Mouse (Mus musculus) limb, embryonic 12.5 days (tissue): ENCODE measurements around the gene Zbtb22. TPM values are rescaled to one million over a fixed set of nuclear protein-coding genes. Genes with fewer than 3 reads are reported as not detected.
A peak's percentile ranks its signal among the peaks of the same experiment; 100 is the strongest.

Experiments
- ATAC-seq: fragments of 200-750 bp; cut with Nextera tagmentation; 2 replicates; pipeline ENCODE4 v1.8.0; 2017; ENCODE audit warnings: low read depth, moderate TSS enrichment; ENCODE audit not compliant: insufficient number of reproducible peaks, insufficient read depth, low FRiP score, low TSS enrichment
- H3K27ac ChIP-seq: fragments of 300-500 bp; sonication (generic); 2 replicates; pipeline ENCODE4 v1.5.1; 2016; ENCODE audit warnings: mild to moderate bottlenecking, moderate library complexity
- H3K27me3 ChIP-seq: fragments of 300-500 bp; sonication (generic); 2 replicates; pipeline ENCODE4 v1.6.1; 2016; ENCODE audit warnings: mild to moderate bottlenecking, moderate library complexity
- H3K36me3 ChIP-seq: fragments of 300-500 bp; sonication (generic); 2 replicates; pipeline ENCODE4 v1.6.1; 2016; ENCODE audit warnings: mild to moderate bottlenecking, moderate library complexity
- H3K4me1 ChIP-seq: fragments of 300-500 bp; sonication (generic); replicated peaks from 2 replicates; pipeline ENCODE4 v1.6.1; 2016
- H3K4me2 ChIP-seq: fragments of 300-500 bp; sonication (generic); 2 replicates; pipeline ENCODE4 v1.6.1; 2016; ENCODE audit warnings: mild to moderate bottlenecking, moderate library complexity
- H3K4me3 ChIP-seq: fragments of 300-500 bp; sonication (generic); replicated peaks from 2 replicates; pipeline ENCODE4 v1.5.1; 2016; ENCODE audit warnings: mild to moderate bottlenecking
- H3K9ac ChIP-seq: fragments of 300-500 bp; sonication (generic); replicated peaks from 2 replicates; pipeline ENCODE4 v1.6.1; 2016; ENCODE audit warnings: mild to moderate bottlenecking, moderate library complexity
- H3K9me3 ChIP-seq: fragments of 300-500 bp; sonication (generic); 2 replicates; pipeline ENCODE4 v1.6.1; 2016; ENCODE audit warnings: mild to moderate bottlenecking, moderate library complexity
- WGBS: fragments of 180-500 bp; shearing (Covaris S2); methylation state at CpG from one replicate; pipeline ENCODE4 v1.1.7; 2016; 5-methylcytosine and 5-hydroxymethylcytosine counted together
- polyA plus RNA-seq: library from polyadenylated mRNA; unstranded; fragments of >200 nt; fragmentation: Nextera tagmentation; extraction: Ambion mirVana; gene quantifications from 2 replicates; pipeline ENCODE4 v1.2.1, GENCODE M21; 2016

The Zbtb22 gene
- polyA plus RNA-seq, 1 experiment from 2014 or later = 22.4 TPM

- ATAC-seq = peak; percentile 4; the same call in 1 of the 2 replicates
- peak overlapping the region; percentile 53 for H3K4me3 ChIP-seq
- H3K9ac ChIP-seq = peak overlapping the region; percentile 61
- peak overlapping the region; percentile 86 for H3K27ac ChIP-seq
- WGBS = 1% methylated on average over 19 of the region's 20 CpGs
- peaks cover 54% of the 10 kb centered on the region for H3K36me3 ChIP-seq
- peak overlapping the region; percentile 98 for H3K4me2 ChIP-seq
- no peaks in the 10 kb centered on the region for H3K27me3 ChIP-seq
- no peaks in the 10 kb centered on the region for H3K9me3 ChIP-seq
- peaks cover 46% of the 10 kb centered on the region for H3K4me1 ChIP-seq
Measured at GRCm38 (mm10) chr17:33916294-33916693, 590 bp downstream of the Zbtb22 start.

- WGBS = 77% methylated on average over 31 of the region's 31 CpGs
- no peak overlapping the region; the same call in 1 of the 2 replicates for H3K9ac ChIP-seq
- no peaks in the 10 kb centered on the region for H3K9me3 ChIP-seq
- no peak overlapping the region for H3K27ac ChIP-seq
- peaks cover 42% of the 10 kb centered on the region for H3K4me1 ChIP-seq
- H3K4me2 ChIP-seq = peak overlapping the region; percentile 98
- peaks cover 46% of the 10 kb centered on the region for H3K36me3 ChIP-seq
- no peak for ATAC-seq
- no peaks in the 10 kb centered on the region for H3K27me3 ChIP-seq
- peak overlapping the region; percentile 53 for H3K4me3 ChIP-seq
Measured at GRCm38 (mm10) chr17:33916847-33917655, 1.3 kb downstream of the Zbtb22 start.

- ATAC-seq = no peak
- Histone ChIP-seq H3K4me2 (peak overlapping the region; percentile 98), H3K27me3 (no peaks in the 10 kb centered on the region), H3K9ac (no peak overlapping the region; the same call in 1 of the 2 replicates), H3K27ac (no peak overlapping the region), H3K36me3 (peaks cover 39% of the 10 kb centered on the region), H3K4me3 (peak overlapping the region; percentile 63; the same call in 1 of the 2 replicates), H3K9me3 (no peaks in the 10 kb centered on the region), H3K4me1 (peaks cover 42% of the 10 kb centered on the region)
- WGBS = 83% methylated on average over 18 of the region's 18 CpGs
Measured at GRCm38 (mm10) chr17:33917656-33918292, 2.1 kb downstream of the Zbtb22 start.

GRCm38 (mm10) chr17:33918293-33919203 lies 2.8 kb downstream of the Zbtb22 start:
- H3K9me3 ChIP-seq = no peaks in the 10 kb centered on the region
- WGBS = 62% methylated on average over 37 of the region's 37 CpGs
- no peak overlapping the region for H3K9ac ChIP-seq
- peak overlapping the region; percentile 98 for H3K4me2 ChIP-seq
- H3K4me3 ChIP-seq = peak overlapping the region; percentile 63
- ATAC-seq = no peak
- peaks cover 32% of the 10 kb centered on the region for H3K36me3 ChIP-seq
- H3K4me1 ChIP-seq = peaks cover 42% of the 10 kb centered on the region
- no peaks in the 10 kb centered on the region for H3K27me3 ChIP-seq
- peak overlapping the region; percentile 76; the same call in 1 of the 2 replicates for H3K27ac ChIP-seq

- H3K9ac ChIP-seq = peak overlapping the region; percentile 77
- ATAC-seq = no peak
- peaks cover 37% of the 10 kb centered on the region for H3K4me1 ChIP-seq
- WGBS = under 1% methylated on average over 51 of the region's 52 CpGs
- H3K9me3 ChIP-seq = no peaks in the 10 kb centered on the region
- H3K27me3 ChIP-seq = no peaks in the 10 kb centered on the region
- peaks cover 22% of the 10 kb centered on the region for H3K36me3 ChIP-seq
- peak overlapping the region; percentile 98 for H3K4me2 ChIP-seq
- H3K4me3 ChIP-seq = peak overlapping the region; percentile 63
- H3K27ac ChIP-seq = peak overlapping the region; percentile 76
Measured at GRCm38 (mm10) chr17:33919351-33920281, 3.9 kb downstream of the Zbtb22 start.

- no peaks in the 10 kb centered on the region for H3K27me3 ChIP-seq
- peaks cover 28% of the 10 kb centered on the region for H3K4me1 ChIP-seq
Measured at GRCm38 (mm10) chr17:33920282-33921097, 4.8 kb downstream of the Zbtb22 start.

GRCm38 (mm10) chr17:33921361-33921760 lies 5.7 kb downstream of the Zbtb22 start:
- H3K4me2 ChIP-seq = 0 out of 2 replicates have a peak overlapping the region, but pooled peaks have one; percentile 98
- peak overlapping the region; percentile 63; the same call in 1 of the 2 replicates for H3K4me3 ChIP-seq
- peaks cover 27% of the 10 kb centered on the region for H3K4me1 ChIP-seq
- WGBS = 89% methylated on average over 7 of the region's 7 CpGs
- H3K36me3 ChIP-seq = peaks cover 32% of the 10 kb centered on the region
- no peak overlapping the region for H3K27ac ChIP-seq
- H3K9ac ChIP-seq = no peak overlapping the region
- ATAC-seq = no peak
- H3K27me3 ChIP-seq = no peaks in the 10 kb centered on the region
- no peaks in the 10 kb centered on the region for H3K9me3 ChIP-seq

More at GRCm38 (mm10) chr17:33920282-33921097, 4.8 kb downstream of the Zbtb22 start:
- H3K4me3 ChIP-seq = peak overlapping the region; percentile 63
- peak overlapping the region; percentile 76 for H3K27ac ChIP-seq
- WGBS = under 1% methylated on average over 36 of the region's 36 CpGs
- peak overlapping the region; percentile 98 for H3K4me2 ChIP-seq
- ATAC-seq = 0 out of 2 replicates have a peak, but pooled peaks have one; percentile 10
- H3K36me3 ChIP-seq = peaks cover 23% of the 10 kb centered on the region
- H3K9me3 ChIP-seq = no peaks in the 10 kb centered on the region
- peak overlapping the region; percentile 77 for H3K9ac ChIP-seq

- Histone ChIP-seq H3K36me3 (peaks cover 29% of the 10 kb centered on the region), H3K9me3 (no peaks in the 10 kb centered on the region), H3K9ac (no peak overlapping the region), H3K27me3 (no peaks in the 10 kb centered on the region), H3K4me3 (no peak overlapping the region), H3K27ac (no peak overlapping the region), H3K4me1 (peaks cover 14% of the 10 kb centered on the region), H3K4me2 (no peak overlapping the region)
- WGBS = 83% methylated on average over 10 of the region's 10 CpGs
- ATAC-seq = no peak
Measured at GRCm38 (mm10) chr17:33924577-33925283, 9.0 kb downstream of the Zbtb22 start.
